Comparison of ENCODE assay signal across 19 mouse cellular contexts in the genomic region with DNA sequence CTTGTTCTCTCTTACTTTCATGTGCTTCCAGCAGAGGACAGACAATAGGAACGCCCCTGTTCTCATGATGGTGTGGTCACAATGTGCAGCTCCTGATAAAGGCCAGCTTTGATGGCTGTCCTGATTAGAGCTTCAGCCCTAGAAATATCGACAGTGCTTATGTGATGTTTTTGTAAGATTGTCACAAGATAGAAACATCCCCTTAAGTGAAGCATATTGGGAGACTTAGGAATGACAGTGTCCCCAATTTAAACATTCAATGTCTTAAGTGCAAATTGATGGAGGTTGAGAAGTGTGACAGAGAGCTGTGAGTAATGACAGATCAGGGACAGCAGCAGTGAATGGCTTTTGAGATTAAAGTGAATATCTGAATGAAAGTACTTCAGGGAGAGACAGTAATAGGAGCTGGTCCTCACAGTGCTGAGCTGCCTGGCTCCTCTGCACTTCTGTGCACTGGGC.
DNase-seq lines count a peak whose midpoint lies in the region; ATAC-seq and TF ChIP-seq lines count a peak whose summit lies in the region.
"Had no signal": no experiment of that assay in that cellular context is flagged by ENCODE, and none has a peak within 500 bp of the region (broad histone marks: within the 10 kb centered on the region; RNA-seq: fewer than 3 reads in every experiment).

No protein-coding gene starts in this region.

- peak; percentile 80 for DNase-seq in heart, adult 11 months
- DNase-seq in heart, postnatal 14 days: no peak
- peak; percentile 30 for DNase-seq in lung, postnatal 10 days
- DNase-seq in lung, postnatal 4 days: no peak
- DNase-seq in kidney, postnatal 14 days: no peak
- DNase-seq in left cerebral cortex, adult 2 months (ENCODE audit: extremely low spot score in 1 of 2, low spot score in 2 of 2): no peak
- DNase-seq: adrenal gland, postnatal 10 days; cerebellum, postnatal 25 days; layer of hippocampus, adult 9-11 months; left cerebral cortex, postnatal 4 days; thymus, postnatal 36 days had no signal

- peak; percentile 52 for ATAC-seq in erythroblast, adult 5-6 weeks (replicated peaks; ENCODE audit: low FRiP score, poor library complexity, severe bottlenecking)
- peak; percentile 81 for ATAC-seq in megakaryocyte progenitor cell, adult 5-6 weeks (replicated peaks; ENCODE audit: poor library complexity)

- no peak overlapping the region for H3K27ac ChIP-seq in left cerebral cortex, adult 2 months
- H3K27ac ChIP-seq: embryonic facial prominence, embryonic 13.5 days; forebrain, embryonic 12.5 days; kidney, postnatal 0 days; lung, embryonic 15.5 days; midbrain, embryonic 12.5 days; neural tube, embryonic 12.5 days had no signal

- no peak for TF ChIP-seq CTCF in left cerebral cortex, adult 2 months (IDR thresholded peaks at IDR 0.05)

- intact Hi-C loops in heart, postnatal 14 days (cut with DNase I): no loop called here
- intact Hi-C loops in left cerebral cortex, adult 2 months (cut with DNase I): no loop called here

- H3K4me3 ChIP-seq in left cerebral cortex, adult 2 months: no peak overlapping the region
- H3K4me3 ChIP-seq: embryonic facial prominence, embryonic 13.5 days; forebrain, embryonic 12.5 days; lung, embryonic 15.5 days; midbrain, embryonic 12.5 days; neural tube, embryonic 12.5 days had no signal

Comparison
In these comparisons a context has a peak if more than half of its experiments do, and no peak if none do; other contexts are left out.
1. DNase-seq: peak in heart, adult 11 months (single experiment) and lung, postnatal 10 days (single experiment); none in heart, postnatal 14 days (0 of 2), lung, postnatal 4 days (0 of 2), kidney, postnatal 14 days (single experiment) and left cerebral cortex, adult 2 months (0 of 2).